Mouse (Mus musculus) CH12F3 (cell line): Measurements from ENCODE around the gene Nfe2l1.

Source experiments
- in situ Hi-C: fragments of 300-500 bp; cut with MboI; formaldehyde crosslinking; loops from 2 replicates; pipeline ENCODE4 v1.14.3; 2020; ENCODE audit warnings: low sequenced_read_pairs

The Nfe2l1 gene

GRCm38 (mm10) chr11:96829813-96830538 is at the start of gene Nfe2l1:
Gene Nfe2l1 (minus strand): TSS chr11:96829968.
- in situ Hi-C loops, result no loop called here

- in situ Hi-C loops, result no loop called here
These were observed 49.6 kb upstream of the Nfe2l1 start for GRCm38 (mm10) chr11:96879359-96879758.

GRCm38 (mm10) chr11:96878715-96879114 is 48.9 kb upstream of the Nfe2l1 start:
- in situ Hi-C loops, result no loop called here

- in situ Hi-C loops, result no loop called here
These were observed 47.3 kb upstream of the Nfe2l1 start for GRCm38 (mm10) chr11:96877071-96877470.

GRCm38 (mm10) chr11:96876300-96877040 is 46.7 kb upstream of the Nfe2l1 start:
- in situ Hi-C loops, result no loop called here

GRCm38 (mm10) chr11:96875745-96876144 is 46.0 kb upstream of the Nfe2l1 start:
- in situ Hi-C loops, result no loop called here

GRCm38 (mm10) chr11:96875270-96875669 is 45.5 kb upstream of the Nfe2l1 start:
- in situ Hi-C loops, result no loop called here

- in situ Hi-C loops, result loop anchor here (25.0 kb wide), 2 partner anchors 286 to 586 kb away; partner anchors contain the start of genes Hoxb6, Hoxb7 and Hoxb8
These were observed 43.9 kb upstream of the Nfe2l1 start for GRCm38 (mm10) chr11:96873601-96874140.

- in situ Hi-C loops, result loop anchor here (25.0 kb wide), 2 partner anchors 285 to 585 kb away; partner anchors contain the start of genes Hoxb6, Hoxb7 and Hoxb8
These were observed 42.9 kb upstream of the Nfe2l1 start for GRCm38 (mm10) chr11:96872441-96873379.

- in situ Hi-C loops, result loop anchor here (10.0 to 25.0 kb wide), 3 partner anchors 48 to 580 kb away; partner anchors contain the start of genes Cdk5rap3, Hoxb6, Hoxb7 and Hoxb8
These were observed 37.4 kb upstream of the Nfe2l1 start for GRCm38 (mm10) chr11:96867149-96867548.

GRCm38 (mm10) chr11:96863206-96863995 is 33.6 kb upstream of the Nfe2l1 start:
- in situ Hi-C loops, result loop anchor here (5.0 to 25.0 kb wide), 4 partner anchors 51 to 576 kb away; partner anchors contain the start of genes Cdk5rap3, Hoxb6, Hoxb7 and Hoxb8

GRCm38 (mm10) chr11:96862534-96862933 is 32.8 kb upstream of the Nfe2l1 start:
- in situ Hi-C loops, result loop anchor here (5.0 to 25.0 kb wide), 4 partner anchors 52 to 575 kb away; partner anchors contain the start of genes Cdk5rap3, Hoxb6, Hoxb7 and Hoxb8

GRCm38 (mm10) chr11:96861878-96862289 is 32.1 kb upstream of the Nfe2l1 start:
- in situ Hi-C loops, result loop anchor here (5.0 to 25.0 kb wide), 4 partner anchors 53 to 575 kb away; partner anchors contain the start of genes Cdk5rap3, Hoxb6, Hoxb7 and Hoxb8

- in situ Hi-C loops, result loop anchor here (5.0 to 25.0 kb wide), 4 partner anchors 53 to 574 kb away; partner anchors contain the start of genes Cdk5rap3, Hoxb6, Hoxb7 and Hoxb8
These were observed 31.7 kb upstream of the Nfe2l1 start for GRCm38 (mm10) chr11:96861446-96861845.

GRCm38 (mm10) chr11:96860564-96860963 is 30.8 kb upstream of the Nfe2l1 start:
- in situ Hi-C loops, result loop anchor here (5.0 to 25.0 kb wide), 4 partner anchors 54 to 573 kb away; partner anchors contain the start of genes Cdk5rap3, Hoxb6, Hoxb7 and Hoxb8

GRCm38 (mm10) chr11:96859635-96860034 is 29.9 kb upstream of the Nfe2l1 start:
- in situ Hi-C loops, result loop anchor here (5.0 to 25.0 kb wide), 5 partner anchors 55 to 572 kb away; partner anchors contain the start of genes Cdk5rap3, Hoxb6, Hoxb7 and Hoxb8

GRCm38 (mm10) chr11:96857446-96857845 is 27.7 kb upstream of the Nfe2l1 start:
- in situ Hi-C loops, result loop anchor here (10.0 to 25.0 kb wide), 3 partner anchors 63 to 570 kb away; partner anchors contain the start of genes Hoxb6, Hoxb7 and Hoxb8

GRCm38 (mm10) chr11:96849681-96850467 is 20.1 kb upstream of the Nfe2l1 start, which contains the start of gene Copz2:
Gene Copz2 (plus strand): TSS chr11:96849870.
- in situ Hi-C loops, result loop anchor here (10.0 to 25.0 kb wide), 3 partner anchors 55 to 563 kb away; partner anchors contain the start of genes Hoxb6, Hoxb7 and Hoxb8
